In the genomic region with DNA sequence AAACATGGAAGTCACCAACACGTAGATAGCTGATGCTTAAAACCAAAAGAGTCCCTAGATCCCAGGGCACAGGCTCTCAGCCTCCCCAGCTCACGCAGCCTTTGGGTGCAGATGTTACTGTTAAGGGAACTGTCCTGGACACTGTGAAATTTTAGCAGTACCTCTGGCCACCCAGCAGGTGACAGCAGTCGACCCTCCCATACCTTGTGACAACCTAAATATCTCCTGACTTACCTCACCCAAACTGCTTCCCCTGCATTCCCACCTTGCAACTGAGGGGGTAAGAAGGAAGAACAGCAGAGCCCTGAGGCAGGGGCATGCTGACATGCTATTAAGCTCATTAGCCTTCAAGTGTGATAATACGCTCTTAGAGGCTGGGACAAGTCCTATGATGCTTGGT, we compare ENCODE assay signal across 16 mouse cellular contexts. TPM values are rescaled to one million over a fixed set of nuclear protein-coding genes. Genes with fewer than 3 reads are reported as not detected.
A peak's percentile ranks its signal among the peaks of the same experiment; 100 is the strongest.
DNase-seq lines count a peak whose midpoint lies in the region; ATAC-seq and TF ChIP-seq lines count a peak whose summit lies in the region.
"Had no signal": no experiment of that assay in that cellular context is flagged by ENCODE, and none has a peak within 500 bp of the region (broad histone marks: within the 10 kb centered on the region; RNA-seq: fewer than 3 reads in every experiment).

No protein-coding gene starts in this region.

- peaks cover 12% of the 10 kb centered on the region for H3K4me1 ChIP-seq in hindbrain, embryonic 12.5 days
- H3K4me1 ChIP-seq in hindbrain, embryonic 11.5 days (replicated peaks; ENCODE audit: control insufficient read depth, insufficient read depth, low read length), result no peaks in the 10 kb centered on the region
- peaks cover 18% of the 10 kb centered on the region for H3K4me1 ChIP-seq in lung, embryonic 15.5 days
- H3K4me1 ChIP-seq in ES-Bruce4 (ENCODE audit: control insufficient read depth, insufficient read depth, low read length), result no peaks in the 10 kb centered on the region
- H3K4me1 ChIP-seq in cortical plate, adult 2 months (ENCODE audit: control insufficient read depth, insufficient read depth, low read length), result peaks cover 5% of the 10 kb centered on the region

- no peaks in the 10 kb centered on the region for H3K27me3 ChIP-seq in hindbrain, embryonic 12.5 days
- no peaks in the 10 kb centered on the region for H3K27me3 ChIP-seq in hindbrain, embryonic 11.5 days (ENCODE audit: control insufficient read depth, insufficient read depth, low read length)
- H3K27me3 ChIP-seq in lung, embryonic 15.5 days, result no peaks in the 10 kb centered on the region
- H3K27me3 ChIP-seq in ES-Bruce4 (ENCODE audit: control insufficient read depth, insufficient read depth, low read length, poor library complexity, severe bottlenecking), result no peaks in the 10 kb centered on the region

- H3K9ac ChIP-seq in hindbrain, embryonic 12.5 days, result no peak overlapping the region
- no peak overlapping the region for H3K9ac ChIP-seq in hindbrain, embryonic 11.5 days (ENCODE audit: low read depth, low read length)
- no peak overlapping the region for H3K9ac ChIP-seq in lung, embryonic 15.5 days
- no peak overlapping the region for H3K9ac ChIP-seq in ES-Bruce4 (ENCODE audit: low read depth, poor library complexity, severe bottlenecking)

- no peak for TF ChIP-seq EP300 in ES-Bruce4 (IDR thresholded peaks at IDR 0.05; ENCODE audit: insufficient read depth, low read depth, low read length)

- H3K4me3 ChIP-seq in hindbrain, embryonic 12.5 days, result no peak overlapping the region
- no peak overlapping the region for H3K4me3 ChIP-seq in hindbrain, embryonic 11.5 days (ENCODE audit: low read depth, low read length)
- no peak overlapping the region for H3K4me3 ChIP-seq in lung, embryonic 15.5 days
- H3K4me3 ChIP-seq in ES-Bruce4 (ENCODE audit: low read depth, low read length), result no peak overlapping the region
- no peak overlapping the region for H3K4me3 ChIP-seq in cortical plate, adult 2 months (ENCODE audit: insufficient read depth, low read length)

- no peaks in the 10 kb centered on the region for H3K9me3 ChIP-seq in hindbrain, embryonic 12.5 days (replicated peaks)
- no peaks in the 10 kb centered on the region for H3K9me3 ChIP-seq in hindbrain, embryonic 11.5 days (ENCODE audit: control insufficient read depth, low read length)
- H3K9me3 ChIP-seq in lung, embryonic 15.5 days, result no peaks in the 10 kb centered on the region
- H3K9me3 ChIP-seq in ES-Bruce4 (replicated peaks; ENCODE audit: control insufficient read depth, insufficient read depth, low read length, poor library complexity, severe bottlenecking), result no peaks in the 10 kb centered on the region

- no peaks in the 10 kb centered on the region for H3K36me3 ChIP-seq in hindbrain, embryonic 12.5 days
- no peaks in the 10 kb centered on the region for H3K36me3 ChIP-seq in hindbrain, embryonic 11.5 days (ENCODE audit: control insufficient read depth, insufficient read depth, low read length)
- H3K36me3 ChIP-seq in lung, embryonic 15.5 days, result no peaks in the 10 kb centered on the region
- H3K36me3 ChIP-seq in ES-Bruce4 (ENCODE audit: control insufficient read depth, insufficient read depth, low read length, poor library complexity, severe bottlenecking), result no peaks in the 10 kb centered on the region

- TF ChIP-seq POLR2A in ES-Bruce4 (IDR thresholded peaks at IDR 0.05; ENCODE audit: insufficient read depth, low read length), result no peak
- TF ChIP-seq POLR2A in cortical plate, adult 2 months (IDR thresholded peaks at IDR 0.05; ENCODE audit: extremely low read depth, insufficient read depth, low read length), result no peak

- TF ChIP-seq CTCF in ES-Bruce4 (IDR thresholded peaks at IDR 0.05; ENCODE audit: low read depth, low read length), result peak; percentile 72
- 0 out of 2 replicates have a peak, but pooled peaks have one; percentile 5 for TF ChIP-seq CTCF in cortical plate, adult 2 months (IDR thresholded peaks at IDR 0.05; ENCODE audit: extremely low read depth, insufficient read depth, low read length)

- WGBS in hindbrain, embryonic 12.5 days, result 52% methylated on average over 4 of the region's 4 CpGs
- WGBS in hindbrain, embryonic 11.5 days, result 64% methylated on average over 4 of the region's 4 CpGs
- 68% methylated on average over 4 of the region's 4 CpGs for WGBS in lung, embryonic 15.5 days

- no peak for ATAC-seq in hindbrain, embryonic 12.5 days (ENCODE audit: low FRiP score)
- ATAC-seq in hindbrain, embryonic 11.5 days (ENCODE audit: low FRiP score), result no peak
- ATAC-seq in lung, embryonic 15.5 days (ENCODE audit: borderline replicate concordance, extremely low read depth, low FRiP score, low TSS enrichment), result 0 out of 2 replicates have a peak, but pooled peaks have one; percentile 2

- 0 out of 2 replicates have a peak overlapping the region, but pooled peaks have one; percentile 46 for H3K27ac ChIP-seq in hindbrain, embryonic 12.5 days
- no peak overlapping the region for H3K27ac ChIP-seq in hindbrain, embryonic 11.5 days (ENCODE audit: low read depth, low read length)
- H3K27ac ChIP-seq in lung, embryonic 15.5 days, result 0 out of 2 replicates have a peak overlapping the region, but pooled peaks have one; percentile 54
- no peak overlapping the region for H3K27ac ChIP-seq in ES-Bruce4 (ENCODE audit: insufficient read depth, low read length)
- no peak overlapping the region for H3K27ac ChIP-seq in cortical plate, adult 2 months (ENCODE audit: insufficient read depth, low read length)

- no peak overlapping the region for H3K4me2 ChIP-seq in hindbrain, embryonic 12.5 days (replicated peaks)
- no peak overlapping the region for H3K4me2 ChIP-seq in hindbrain, embryonic 11.5 days (replicated peaks; ENCODE audit: low read depth, low read length)
- H3K4me2 ChIP-seq in lung, embryonic 15.5 days, result no peak overlapping the region

- no peak for DNase-seq in hindbrain, embryonic 11.5 days (ENCODE audit: low spot score)
- DNase-seq in lung, adult 18-20 months, result no peak
- DNase-seq in thymus, postnatal 25 days, result no peak
- DNase-seq in adrenal gland, adult 18-20 months (ENCODE audit: low spot score in 2 of 2), result no peak
- DNase-seq: adrenal gland, adult 8-10 months; cerebellum, adult 18-20 months; gastrocnemius, postnatal 25 days; heart, postnatal 10 days; kidney, adult 18-20 months had no signal

RNA-seq across cellular contexts. Expression of gene Golt1a, which starts 1.6 kb away (rescaled TPM):
- polyA plus RNA-seq in hindbrain, embryonic 12.5 days (2016; fragmentation: Nextera tagmentation; extraction: Ambion mirVana), result not detected in 2 replicates
- polyA plus RNA-seq in hindbrain, embryonic 11.5 days (2014; fragmentation: Nextera tagmentation; extraction: Ambion mirVana), result not detected in 2 replicates
- polyA plus RNA-seq in lung, embryonic 15.5 days (2015; fragmentation: Nextera tagmentation; extraction: Ambion mirVana), result 0.16 TPM in 1 of 2 replicates, not detected in the other
- not detected in 2 replicates for polyA plus RNA-seq in ES-Bruce4 (2011; ENCODE audit: insufficient read depth, insufficient read length, low read depth, missing spikeins)
- 0.56 and 1.4 TPM in 2 replicates for polyA plus RNA-seq in cortical plate, adult 2 months (2012; rRNA removed)
- total RNA-seq in adrenal gland, adult 18-20 months (2021), result 1 to 10 TPM in 1 of 2 experiments, under 1 TPM in 1; 0.96 to 1.2 TPM
- total RNA-seq: ES-E14; gastrocnemius, postnatal 25 days; heart, postnatal 10 days had no signal

RNA-seq across cellular contexts. Expression of gene Kiss1, which starts 10.4 kb away (rescaled TPM):
- not detected in 2 replicates for polyA plus RNA-seq in hindbrain, embryonic 12.5 days (2016; fragmentation: Nextera tagmentation; extraction: Ambion mirVana)
- not detected in 2 replicates for polyA plus RNA-seq in hindbrain, embryonic 11.5 days (2014; fragmentation: Nextera tagmentation; extraction: Ambion mirVana)
- 7.7 and 8.3 TPM in 2 replicates for polyA plus RNA-seq in lung, embryonic 15.5 days (2015; fragmentation: Nextera tagmentation; extraction: Ambion mirVana)
- polyA plus RNA-seq in ES-Bruce4 (2011; ENCODE audit: insufficient read depth, insufficient read length, low read depth, missing spikeins), result not detected in 2 replicates
- polyA plus RNA-seq in cortical plate, adult 2 months (2012; rRNA removed), result 1.6 TPM in 1 of 2 replicates, not detected in the other
- total RNA-seq in adrenal gland, adult 18-20 months (2021), result not detected
- total RNA-seq: adrenal gland, adult 8-10 months; ES-E14; gastrocnemius, postnatal 25 days; heart, postnatal 10 days; left cerebral cortex, adult 18-20 months had no signal
- polyA plus RNA-seq: liver, embryonic 16.5 days had no signal

RNA-seq across cellular contexts. Expression of gene Ren1, which starts 39.1 kb away (rescaled TPM):
- 0.99 and 1.9 TPM in 2 replicates for polyA plus RNA-seq in hindbrain, embryonic 12.5 days (2016; fragmentation: Nextera tagmentation; extraction: Ambion mirVana)
- polyA plus RNA-seq in hindbrain, embryonic 11.5 days (2014; fragmentation: Nextera tagmentation; extraction: Ambion mirVana), result 0.70 and 1.2 TPM in 2 replicates
- polyA plus RNA-seq in lung, embryonic 15.5 days (2015; fragmentation: Nextera tagmentation; extraction: Ambion mirVana), result 1.5 TPM in 2 replicates
- polyA plus RNA-seq in ES-Bruce4 (2011; ENCODE audit: insufficient read depth, insufficient read length, low read depth, missing spikeins), result not detected in 2 replicates
- polyA plus RNA-seq in cortical plate, adult 2 months (2012; rRNA removed), result 0.06 TPM in 1 of 2 replicates, not detected in the other
- total RNA-seq in adrenal gland, adult 18-20 months (2021), result 10 to 100 TPM in 1 of 2 experiments, 1 to 10 TPM in 1; 5.5 to 26.0 TPM
- total RNA-seq: gastrocnemius, postnatal 25 days; left cerebral cortex, adult 18-20 months had no signal

RNA-seq across cellular contexts. Expression of gene Etnk2, which starts 52.1 kb away (rescaled TPM):
- 5.2 and 5.6 TPM in 2 replicates for polyA plus RNA-seq in hindbrain, embryonic 12.5 days (2016; fragmentation: Nextera tagmentation; extraction: Ambion mirVana)
- polyA plus RNA-seq in hindbrain, embryonic 11.5 days (2014; fragmentation: Nextera tagmentation; extraction: Ambion mirVana), result 2.9 and 3.1 TPM in 2 replicates
- polyA plus RNA-seq in lung, embryonic 15.5 days (2015; fragmentation: Nextera tagmentation; extraction: Ambion mirVana), result 2.7 and 3.0 TPM in 2 replicates
- 3.3 and 3.4 TPM in 2 replicates for polyA plus RNA-seq in ES-Bruce4 (2011; ENCODE audit: insufficient read depth, insufficient read length, low read depth, missing spikeins)
- 14.6 and 16.7 TPM in 2 replicates for polyA plus RNA-seq in cortical plate, adult 2 months (2012; rRNA removed)
- 10 to 100 TPM in 1 of 2 experiments, 1 to 10 TPM in 1; 7.7 to 52.9 TPM for total RNA-seq in adrenal gland, adult 18-20 months (2021)

Comparison
In these comparisons a context has a peak if more than half of its experiments do, and no peak if none do; other contexts are left out.
1. H3K27ac ChIP-seq: peak in hindbrain, embryonic 12.5 days (single experiment) and lung, embryonic 15.5 days (single experiment); none in hindbrain, embryonic 11.5 days (single experiment), ES-Bruce4 (single experiment) and cortical plate, adult 2 months (single experiment).